Mouse (Mus musculus) embryonic facial prominence, embryonic 13.5 days (tissue): ENCODE results near the gene Ncoa1. TPM values are rescaled to one million over a fixed set of nuclear protein-coding genes. Genes with fewer than 3 reads are reported as not detected.
A peak's percentile ranks its signal among the peaks of the same experiment; 100 is the strongest.
"Not testable (repeated sequence)": the region's sequence is repeated elsewhere in the genome, so short reads cannot be mapped to it uniquely, and the experiment has no call there.

ENCODE experiments used
- ATAC-seq: fragments of 200-750 bp; cut with Nextera tagmentation; 2 replicates; pipeline ENCODE4 v1.8.0; 2017; ENCODE audit warnings: low read depth; ENCODE audit not compliant: insufficient number of reproducible peaks, insufficient read depth, low FRiP score, low TSS enrichment
- H3K27ac ChIP-seq: fragments of 300-500 bp; sonication (generic); 2 replicates; pipeline ENCODE4 v1.5.1; 2015; ENCODE audit warnings: moderate library complexity, mild to moderate bottlenecking, inconsistent platforms
- H3K27me3 ChIP-seq: fragments of 300-500 bp; sonication (generic); 2 replicates; pipeline ENCODE4 v1.6.1; 2015; ENCODE audit warnings: mild to moderate bottlenecking, inconsistent platforms
- H3K36me3 ChIP-seq: fragments of 300-500 bp; sonication (generic); 2 replicates; pipeline ENCODE4 v1.6.1; 2015; ENCODE audit warnings: mild to moderate bottlenecking, inconsistent platforms
- H3K4me1 ChIP-seq: fragments of 300-500 bp; sonication (generic); 2 replicates; pipeline ENCODE4 v1.6.1; 2015; ENCODE audit warnings: inconsistent platforms
- H3K4me2 ChIP-seq: fragments of 300-500 bp; sonication (generic); 2 replicates; pipeline ENCODE4 v1.6.1; 2015; ENCODE audit warnings: moderate library complexity, mild to moderate bottlenecking, inconsistent platforms
- H3K4me3 ChIP-seq: fragments of 300-500 bp; sonication (generic); 2 replicates; pipeline ENCODE4 v1.5.1; 2015; ENCODE audit warnings: mild to moderate bottlenecking, inconsistent platforms
- H3K9ac ChIP-seq: fragments of 300-500 bp; sonication (generic); 2 replicates; pipeline ENCODE4 v1.6.1; 2015; ENCODE audit warnings: mild to moderate bottlenecking, inconsistent platforms
- H3K9me3 ChIP-seq: fragments of 300-500 bp; sonication (generic); 2 replicates; pipeline ENCODE4 v1.6.1; 2016; ENCODE audit warnings: inconsistent platforms
- WGBS: fragments of 180-500 bp; shearing (Covaris S2); methylation state at CpG from one replicate; pipeline ENCODE4 v1.1.7; 2015; ENCODE audit warnings: mixed read lengths; 5-methylcytosine and 5-hydroxymethylcytosine counted together
- polyA plus RNA-seq: library from polyadenylated mRNA; unstranded; fragments of >200 nt; fragmentation: Nextera tagmentation; extraction: Ambion mirVana; gene quantifications from 2 replicates; pipeline ENCODE4 v1.2.1, GENCODE M21; 2015

Gene Ncoa1
- polyA plus RNA-seq, 1 experiment from 2014 or later: 9.5 TPM

DNA sequence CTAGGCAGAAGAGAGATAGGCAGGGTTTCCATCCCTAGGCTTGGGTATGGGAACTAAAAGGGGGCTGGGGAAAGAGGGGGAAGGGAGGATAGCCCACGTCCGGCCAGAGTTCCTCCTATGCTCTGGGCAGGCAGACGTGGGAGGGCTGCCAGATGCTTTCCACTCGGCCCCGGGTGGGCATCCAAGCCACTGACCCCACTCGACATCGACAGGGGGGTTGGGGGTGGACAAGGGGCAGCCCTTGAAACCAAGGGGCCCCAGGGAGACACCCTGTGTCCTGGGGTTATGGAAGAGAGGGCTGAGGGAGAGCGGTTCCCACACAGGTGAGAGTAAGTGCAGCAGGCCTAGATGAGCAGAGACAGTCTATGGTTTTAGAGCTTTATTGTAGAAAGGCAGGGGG, 236.7 kb downstream of the Ncoa1 start:
- H3K4me1 ChIP-seq, ATAC-seq, H3K4me2 ChIP-seq, H3K9me3 ChIP-seq, H3K27ac ChIP-seq, H3K9ac ChIP-seq, H3K4me3 ChIP-seq, H3K27me3 ChIP-seq: not testable (repeated sequence)
- 78% methylated on average over 8 of the region's 8 CpGs for WGBS
- H3K36me3 ChIP-seq: peaks cover 11% of the 10 kb centered on the region; the same call in 1 of the 2 replicates

DNA sequence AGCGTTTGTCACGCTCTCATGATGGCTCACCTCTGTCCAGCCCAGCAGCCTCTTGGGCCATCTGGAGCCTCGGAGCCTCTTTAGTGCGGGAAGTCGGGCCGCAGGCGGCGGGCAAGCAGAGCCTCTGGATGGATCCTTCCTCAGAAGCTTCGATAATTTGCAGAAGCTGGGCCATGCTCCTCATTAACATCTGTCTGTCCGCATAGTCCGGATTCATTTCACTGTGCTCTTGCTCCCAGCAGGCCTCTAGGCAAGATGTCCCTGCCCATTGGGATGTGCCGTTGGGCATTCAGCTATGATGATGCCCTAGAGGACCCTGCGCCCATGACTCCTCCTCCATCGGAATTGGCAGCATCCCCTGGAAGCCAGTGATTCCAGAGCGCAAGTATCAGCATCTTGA, 239.5 kb downstream of the Ncoa1 start:
- Histone ChIP-seq H3K27ac (no peak overlapping the region), H3K9ac (no peak overlapping the region), H3K9me3 (no peaks in the 10 kb centered on the region), H3K4me3 (no peak overlapping the region), H3K4me1 (peaks cover 11% of the 10 kb centered on the region), H3K4me2 (no peak overlapping the region), H3K27me3 (no peaks in the 10 kb centered on the region), H3K36me3 (peaks cover 11% of the 10 kb centered on the region; the same call in 1 of the 2 replicates)
- 96% methylated on average over 15 of the region's 15 CpGs for WGBS
- no peak for ATAC-seq

DNA sequence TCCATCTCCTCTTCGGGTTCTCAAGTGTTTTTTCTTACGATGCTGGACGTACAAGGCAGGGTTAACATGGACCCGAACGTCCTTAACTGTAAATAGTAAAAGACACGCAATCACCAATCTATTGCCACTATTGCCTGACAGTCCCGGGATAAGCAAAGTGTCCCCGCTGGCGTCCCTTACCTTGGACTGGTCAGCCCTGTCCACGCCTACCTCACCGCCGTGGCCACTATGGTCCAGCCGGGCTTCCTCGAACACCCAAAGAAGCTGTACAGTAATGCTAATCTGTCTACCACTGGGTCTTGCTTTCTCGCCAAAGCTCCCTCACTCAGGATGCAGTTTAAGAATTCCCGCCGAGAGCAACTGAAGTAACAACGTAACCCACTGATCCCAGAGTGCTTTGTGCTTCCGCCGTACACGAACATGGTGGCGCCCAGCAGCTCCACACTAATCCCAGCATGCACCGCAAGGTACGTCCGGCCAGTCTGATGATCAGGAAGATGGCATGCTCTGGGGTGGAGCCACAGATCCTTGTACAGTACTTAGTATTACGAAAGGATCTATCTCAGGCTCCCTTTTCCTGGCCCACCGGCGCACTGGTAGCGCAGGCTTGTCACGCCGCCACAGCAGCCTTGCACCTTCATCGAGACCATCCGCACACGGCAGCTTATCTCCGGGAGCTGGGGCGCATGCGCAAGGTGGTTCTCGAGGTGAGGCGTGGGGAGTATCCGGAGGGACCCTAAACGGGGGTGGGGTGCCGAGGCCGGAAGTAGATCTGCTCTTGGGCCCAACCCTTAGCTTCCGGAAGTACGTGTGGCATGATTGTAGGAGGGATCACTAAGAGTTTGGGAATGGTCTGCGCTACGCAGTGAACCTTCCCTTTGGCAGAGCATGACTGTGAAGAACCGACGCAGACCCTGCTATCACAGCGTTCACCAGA, 243.1 kb downstream of the Ncoa1 start, which contains the start of the genes Ptrhd1 and Cenpo:
Ptrhd1 (plus strand) TSS at position 456 of the 937 bp plus-strand sequence.
Cenpo (minus strand) TSS at position 723 of the 937 bp plus-strand sequence.
- no peaks in the 10 kb centered on the region for H3K27me3 ChIP-seq
- H3K27ac ChIP-seq: peak within 1 kb of the TSS; percentile 98
- peak within 1 kb of the TSS; percentile 79 for H3K9ac ChIP-seq
- peak within 1 kb of the TSS; percentile 78 for H3K4me3 ChIP-seq
- peak; percentile 98 for ATAC-seq
- peaks cover 15% of the 10 kb centered on the region for H3K4me1 ChIP-seq
- peaks cover 27% of the 10 kb centered on the region for H3K36me3 ChIP-seq
- WGBS: under 1% methylated on average over 50 of the region's 50 CpGs
- no peaks in the 10 kb centered on the region for H3K9me3 ChIP-seq
- peak within 1 kb of the TSS; percentile 77 for H3K4me2 ChIP-seq

DNA sequence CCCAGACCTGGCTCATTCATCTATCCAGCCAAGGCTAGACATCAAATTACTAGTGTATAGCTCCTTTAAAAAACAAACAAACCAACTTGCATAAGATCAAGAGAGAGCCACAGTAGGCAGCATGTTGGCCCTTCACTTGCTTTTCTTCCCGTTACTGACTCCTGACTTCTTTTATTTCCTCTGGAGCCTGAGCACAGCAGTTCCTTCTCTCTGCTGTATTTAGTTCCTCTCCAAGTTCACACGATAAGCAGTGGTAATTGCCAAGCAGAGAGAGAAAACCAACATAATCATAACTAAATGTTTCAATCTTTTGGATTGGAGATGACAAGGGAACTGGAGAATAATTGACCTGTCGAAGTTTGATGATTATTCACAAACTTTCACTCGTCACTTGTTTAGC, 244.2 kb downstream of the Ncoa1 start:
- WGBS: 40% methylated on average over 4 of the region's 4 CpGs
- peak overlapping the region; percentile 77 for H3K4me2 ChIP-seq
- ATAC-seq: no peak

DNA sequence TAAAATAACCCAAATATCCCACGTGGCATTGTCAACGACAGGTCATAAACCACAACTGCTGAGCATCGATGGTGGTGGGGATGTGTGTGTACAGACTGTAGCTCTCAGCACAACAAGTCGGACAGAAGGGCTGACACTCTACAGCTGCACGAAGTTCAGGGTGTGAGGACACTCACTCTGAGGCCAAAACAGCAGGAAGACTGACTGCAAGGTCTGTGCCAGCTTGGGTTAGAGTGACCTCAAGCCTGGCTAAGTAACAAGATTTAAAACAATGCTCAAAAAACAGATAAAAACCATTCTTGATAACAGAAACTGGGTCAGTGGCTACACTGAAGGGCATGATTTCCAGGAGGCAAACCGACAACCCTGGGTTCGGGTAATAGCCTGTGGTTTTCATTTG, 246.8 kb downstream of the Ncoa1 start:
- Histone ChIP-seq H3K4me2 (no peak overlapping the region), H3K9me3 (no peaks in the 10 kb centered on the region), H3K36me3 (peaks cover 48% of the 10 kb centered on the region), H3K4me3 (no peak overlapping the region), H3K27me3 (no peaks in the 10 kb centered on the region), H3K27ac (no peak overlapping the region), H3K9ac (no peak overlapping the region), H3K4me1 (peaks cover 15% of the 10 kb centered on the region)
- WGBS: 91% methylated on average over 7 of the region's 7 CpGs
- ATAC-seq: no peak

More for the DNA sequence above, 244.2 kb downstream of the Ncoa1 start:
- Histone ChIP-seq H3K36me3 (peaks cover 34% of the 10 kb centered on the region), H3K9me3 (no peaks in the 10 kb centered on the region), H3K27me3 (no peaks in the 10 kb centered on the region), H3K4me3 (peak overlapping the region; percentile 78), H3K27ac (no peak overlapping the region), H3K4me1 (peaks cover 15% of the 10 kb centered on the region), H3K9ac (peak overlapping the region; percentile 79)

DNA sequence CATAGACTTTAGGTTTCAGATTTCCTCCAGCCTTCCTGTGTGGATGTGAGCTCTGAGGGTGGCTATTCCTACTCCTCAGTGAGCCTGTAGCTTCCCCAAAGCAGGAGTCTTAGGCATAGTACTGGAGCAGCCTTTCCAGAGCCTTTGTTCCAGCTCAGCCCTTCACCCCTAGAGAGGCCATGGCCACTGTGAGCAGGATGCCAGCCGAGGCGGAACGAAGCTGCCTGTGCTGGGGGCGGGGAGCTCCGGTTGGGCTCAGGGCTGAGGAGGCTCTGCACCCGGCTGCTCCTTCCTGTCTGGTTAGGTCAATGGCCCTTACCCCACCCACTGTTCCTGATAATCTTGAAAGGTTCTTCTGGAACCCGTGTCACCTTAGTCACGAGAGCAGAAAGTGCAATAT, 264.1 kb downstream of the Ncoa1 start:
- 0 out of 2 replicates have a peak, but pooled peaks cover 3% of the 10 kb centered on the region for H3K4me1 ChIP-seq
- no peak overlapping the region for H3K4me3 ChIP-seq
- H3K9ac ChIP-seq: no peak overlapping the region
- H3K9me3 ChIP-seq: no peaks in the 10 kb centered on the region
- H3K27ac ChIP-seq: no peak overlapping the region
- H3K36me3 ChIP-seq: peaks cover 95% of the 10 kb centered on the region
- 43% methylated on average over 8 of the region's 8 CpGs for WGBS
- no peak overlapping the region for H3K4me2 ChIP-seq
- ATAC-seq: no peak
- no peaks in the 10 kb centered on the region for H3K27me3 ChIP-seq

DNA sequence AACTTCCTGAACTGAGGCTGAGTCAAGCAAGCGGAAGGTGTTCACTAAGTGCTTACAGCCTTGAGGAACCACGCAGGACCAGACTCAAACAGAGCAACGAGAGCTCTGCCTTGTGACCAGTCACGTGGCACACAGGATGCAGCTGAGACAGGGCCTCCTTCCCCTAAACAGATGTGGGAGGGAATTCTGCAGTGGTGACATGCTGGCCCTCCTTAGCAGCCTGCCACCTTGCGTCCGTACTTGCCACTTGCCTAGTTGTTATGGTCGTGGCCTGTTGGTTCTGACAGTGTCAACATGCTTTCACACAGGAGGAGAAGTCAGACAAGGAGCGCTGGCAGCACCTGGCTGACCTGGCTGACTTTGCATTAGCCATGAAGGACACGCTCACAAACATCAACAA, 265.8 kb downstream of the Ncoa1 start:
- no peak for ATAC-seq
- Histone ChIP-seq H3K4me1 (0 out of 2 replicates have a peak, but pooled peaks cover 3% of the 10 kb centered on the region), H3K9me3 (no peaks in the 10 kb centered on the region), H3K27me3 (no peaks in the 10 kb centered on the region), H3K27ac (no peak overlapping the region), H3K36me3 (peaks cover 95% of the 10 kb centered on the region), H3K9ac (no peak overlapping the region), H3K4me3 (no peak overlapping the region), H3K4me2 (no peak overlapping the region)
- 83% methylated on average over 9 of the region's 9 CpGs for WGBS

DNA sequence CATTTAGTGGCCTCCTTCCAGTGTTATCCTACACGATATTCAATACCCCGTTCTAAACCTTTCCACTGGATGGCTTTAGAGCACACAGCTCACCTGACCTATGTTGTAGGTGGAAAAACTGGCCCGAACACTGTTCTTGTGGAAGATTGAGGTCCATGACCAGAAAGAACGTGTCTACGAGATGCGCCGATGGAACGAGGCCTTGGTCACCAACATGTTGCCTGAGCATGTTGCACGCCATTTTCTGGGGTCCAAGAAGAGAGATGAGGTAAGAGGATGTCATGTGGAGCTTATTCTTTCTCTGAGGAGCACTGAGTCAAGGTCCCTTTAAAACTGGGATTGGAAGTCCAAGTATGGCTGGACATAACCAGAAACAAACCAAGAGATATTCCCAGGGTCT, 267.8 kb downstream of the Ncoa1 start:
- peaks cover 93% of the 10 kb centered on the region for H3K36me3 ChIP-seq

GRCm38 (mm10) chr12:4208405-4209133, 268.4 kb downstream of the Ncoa1 start:
- Histone ChIP-seq H3K9me3 (no peaks in the 10 kb centered on the region), H3K4me2 (no peak overlapping the region), H3K4me1 (0 out of 2 replicates have a peak, but pooled peaks cover 3% of the 10 kb centered on the region), H3K4me3 (no peak overlapping the region), H3K36me3 (peaks cover 92% of the 10 kb centered on the region), H3K27ac (no peak overlapping the region), H3K27me3 (no peaks in the 10 kb centered on the region), H3K9ac (no peak overlapping the region)
- no peak for ATAC-seq
- 77% methylated on average over 15 of the region's 15 CpGs for WGBS

More for the DNA sequence above, 267.8 kb downstream of the Ncoa1 start:
- no peak for ATAC-seq
- Histone ChIP-seq H3K27me3 (no peaks in the 10 kb centered on the region), H3K9ac (no peak overlapping the region), H3K4me3 (no peak overlapping the region), H3K4me1 (0 out of 2 replicates have a peak, but pooled peaks cover 3% of the 10 kb centered on the region), H3K27ac (no peak overlapping the region), H3K4me2 (no peak overlapping the region), H3K9me3 (no peaks in the 10 kb centered on the region)
- WGBS: 94% methylated on average over 9 of the region's 9 CpGs

DNA sequence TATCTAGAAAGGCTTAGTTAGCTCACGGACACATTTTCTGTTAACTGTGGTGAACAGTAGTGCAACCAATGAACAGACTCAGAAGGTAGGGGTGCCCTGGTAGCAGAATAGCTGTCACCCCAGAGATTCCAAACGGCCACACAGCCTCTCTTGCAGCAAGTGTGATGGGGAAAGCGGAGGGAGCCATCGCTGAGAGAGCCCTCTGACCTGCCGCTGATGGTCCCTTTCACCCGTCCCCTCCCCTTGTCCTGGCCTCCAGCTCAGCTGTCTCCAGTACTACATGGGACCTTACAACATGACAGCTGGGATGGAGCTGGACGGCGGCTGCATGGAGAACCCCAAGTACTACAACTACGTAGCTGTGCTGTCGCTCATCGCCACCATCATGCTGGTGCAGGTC, 270.9 kb downstream of the Ncoa1 start:
- ATAC-seq: no peak

GRCm38 (mm10) chr12:4202206-4202605, 274.8 kb downstream of the Ncoa1 start:
- Histone ChIP-seq H3K4me1 (no peaks in the 10 kb centered on the region), H3K9ac (no peak overlapping the region), H3K27me3 (no peaks in the 10 kb centered on the region), H3K4me2 (no peak overlapping the region), H3K9me3 (no peaks in the 10 kb centered on the region), H3K36me3 (peaks cover 93% of the 10 kb centered on the region), H3K4me3 (no peak overlapping the region), H3K27ac (no peak overlapping the region)
- no peak for ATAC-seq
- WGBS: 92% methylated on average over 4 of the region's 4 CpGs

More for the DNA sequence above, 270.9 kb downstream of the Ncoa1 start:
- H3K9me3 ChIP-seq: no peaks in the 10 kb centered on the region
- H3K36me3 ChIP-seq: peaks cover 93% of the 10 kb centered on the region
- H3K4me2 ChIP-seq: no peak overlapping the region
- no peaks in the 10 kb centered on the region for H3K4me1 ChIP-seq
- H3K4me3 ChIP-seq: no peak overlapping the region
- H3K27ac ChIP-seq: no peak overlapping the region
- no peaks in the 10 kb centered on the region for H3K27me3 ChIP-seq
- WGBS: 92% methylated on average over 11 of the region's 11 CpGs
- H3K9ac ChIP-seq: no peak overlapping the region
